Mouse (Mus musculus) midbrain, postnatal 0 days (tissue): Measurements from ENCODE around the gene Bpifb2. TPM values are rescaled to one million over a fixed set of nuclear protein-coding genes. Genes with fewer than 3 reads are reported as not detected.

Source experiments
- ATAC-seq: fragments of 200-750 bp; cut with Nextera tagmentation; 2 replicates; pipeline ENCODE4 v1.8.0; 2017; ENCODE audit warnings: moderate number of reproducible peaks, mild to moderate bottlenecking, moderate TSS enrichment, moderate library complexity; ENCODE audit not compliant: low FRiP score
- DNase-seq: peaks from one replicate; pipeline ENCODE4 v3.0.0-alpha.2; 2015; ENCODE audit warnings: low spot score
- H3K27ac ChIP-seq: fragments of 300-500 bp; sonication (generic); 2 replicates; pipeline ENCODE4 v1.5.1; 2014; ENCODE audit warnings: low read depth, mild to moderate bottlenecking, low read length, mixed read lengths
- H3K27me3 ChIP-seq: fragments of 300-500 bp; sonication (generic); 2 replicates; pipeline ENCODE4 v1.6.1; 2014; ENCODE audit warnings: low read length, control low read depth, mixed read lengths; ENCODE audit not compliant: insufficient read depth
- H3K36me3 ChIP-seq: fragments of 300-500 bp; sonication (generic); 2 replicates; pipeline ENCODE4 v1.6.1; 2014; ENCODE audit warnings: low read length, control low read depth, mixed read lengths; ENCODE audit not compliant: insufficient read depth
- H3K4me1 ChIP-seq: fragments of 300-500 bp; sonication (generic); 2 replicates; pipeline ENCODE4 v1.6.1; 2014; ENCODE audit warnings: mild to moderate bottlenecking, control low read depth, antibody characterized with exemption, low read length, mixed read lengths; ENCODE audit not compliant: insufficient read depth
- H3K4me2 ChIP-seq: fragments of 300-500 bp; sonication (generic); 2 replicates; pipeline ENCODE4 v1.6.1; 2014; ENCODE audit warnings: low read depth, mild to moderate bottlenecking, low read length, mixed read lengths; ENCODE audit not compliant: poor library complexity, severe bottlenecking
- H3K4me3 ChIP-seq: fragments of 300-500 bp; sonication (generic); 2 replicates; pipeline ENCODE4 v1.5.1; 2014; ENCODE audit warnings: low read depth, mild to moderate bottlenecking, low read length, moderate library complexity
- H3K9ac ChIP-seq: fragments of 300-500 bp; sonication (generic); replicated peaks from 2 replicates; pipeline ENCODE4 v1.6.1; 2014; ENCODE audit warnings: mild to moderate bottlenecking, low read length, moderate library complexity, mixed read lengths; ENCODE audit not compliant: poor library complexity, severe bottlenecking
- H3K9me3 ChIP-seq: fragments of 300-500 bp; sonication (generic); 2 replicates; pipeline ENCODE4 v1.6.1; 2016; ENCODE audit warnings: low read length, control low read depth
- CTCF ChIP-seq: IDR thresholded peaks from 2 replicates; pipeline ENCODE4 v1.5.1; 2016; ENCODE audit warnings: antibody characterized with exemption, mild to moderate bottlenecking
- WGBS: fragments of 180-500 bp; shearing (Covaris S2); extraction: QIAGEN DNeasy Blood & Tissue Kit; methylation state at CpG from one replicate; pipeline ENCODE4 v1.1.7; 2014; 5-methylcytosine and 5-hydroxymethylcytosine counted together
- polyA plus RNA-seq: library from polyadenylated mRNA; unstranded; fragments of >200 nt; fragmentation: Nextera tagmentation; extraction: Ambion mirVana; gene quantifications from 2 replicates; pipeline ENCODE4 v1.2.1, GENCODE M21; 2015
- total RNA-seq: library from RNA; depleted of rRNA; stranded (reverse); fragments of >200 nt; gene quantifications from 2 replicates; pipeline ENCODE4 v1.2.3, GENCODE M21; 2014

Bpifb2 gene
- total and polyA plus RNA-seq, 2 experiments from 2014 or later = 0.28 to 0.33 TPM

- ATAC-seq (no peak), DNase-seq (no peak)
- Histone ChIP-seq H3K4me3 (no peak overlapping the region), H3K27ac (no peak overlapping the region), H3K4me2 (no peak overlapping the region), H3K9ac (no peak overlapping the region), H3K36me3 (no peaks in the 10 kb centered on the region), H3K27me3 (no peaks in the 10 kb centered on the region), H3K4me1 (no peaks in the 10 kb centered on the region), H3K9me3 (no peaks in the 10 kb centered on the region)
- WGBS = 93% methylated on average over 4 of the region's 4 CpGs
- TF ChIP-seq CTCF = no peak
Observed at GRCm38 (mm10) chr2:153906626-153907025, 31.8 kb downstream of the Bpifb2 start.

DNA sequence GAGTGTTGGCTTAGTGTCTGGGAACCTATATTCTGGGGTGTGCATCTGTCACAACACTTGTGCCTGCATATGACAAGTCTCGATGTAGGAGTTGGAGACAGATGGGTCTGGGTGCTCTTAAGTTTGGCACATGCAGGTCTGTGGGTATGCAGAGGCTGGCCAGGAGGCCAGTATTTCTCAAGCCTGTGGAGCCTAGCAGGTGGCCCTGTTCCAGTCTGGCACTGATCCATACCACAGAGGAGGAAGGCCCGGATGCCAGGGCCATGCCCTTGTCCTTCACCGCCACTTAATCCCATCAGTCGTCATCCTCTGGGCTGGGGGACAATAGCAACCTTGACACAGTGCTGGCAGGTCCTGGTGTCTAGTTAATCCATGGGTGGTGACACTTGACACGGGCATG is 39.3 kb downstream of the Bpifb2 start:
- H3K27ac ChIP-seq = no peak overlapping the region
- no peaks in the 10 kb centered on the region for H3K36me3 ChIP-seq
- no peaks in the 10 kb centered on the region for H3K27me3 ChIP-seq
- H3K4me1 ChIP-seq = no peaks in the 10 kb centered on the region
- no peak for ATAC-seq
- TF ChIP-seq CTCF = no peak
- no peak overlapping the region for H3K4me3 ChIP-seq
- no peak overlapping the region for H3K4me2 ChIP-seq
- no peak overlapping the region for H3K9ac ChIP-seq
- WGBS = 36% methylated on average over 5 of the region's 5 CpGs
- no peak for DNase-seq
- no peaks in the 10 kb centered on the region for H3K9me3 ChIP-seq

DNA sequence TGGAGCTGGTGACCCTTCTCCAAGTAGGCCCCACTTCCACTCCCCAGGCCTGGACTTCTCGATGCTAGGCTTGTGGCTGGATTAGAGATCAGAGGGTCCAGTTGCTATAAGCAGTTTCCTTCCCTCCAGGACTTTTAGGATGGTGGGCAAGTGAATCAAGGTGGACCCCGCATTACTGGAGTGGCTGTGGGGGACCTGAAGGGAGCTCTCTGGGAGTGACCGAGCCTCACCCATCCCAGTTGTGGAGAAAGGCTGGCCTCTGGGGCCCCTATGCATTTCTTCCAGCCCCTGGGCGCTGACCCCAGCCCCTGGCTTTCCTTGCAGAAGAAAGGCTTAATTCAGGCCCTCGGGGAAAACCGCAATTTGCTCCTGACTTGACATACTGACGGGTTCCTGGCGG is 43.1 kb downstream of the Bpifb2 start, which contains the start of gene Bpifb3:
Gene Bpifb3, plus strand, starts transcription at position 301 of the 400 bp plus-strand sequence.
- H3K27ac ChIP-seq = no peak within 1 kb of the TSS
- no peaks in the 10 kb centered on the region for H3K36me3 ChIP-seq
- DNase-seq = no peak
- no peaks in the 10 kb centered on the region for H3K4me1 ChIP-seq
- no peak within 1 kb of the TSS for H3K4me3 ChIP-seq
- H3K4me2 ChIP-seq = no peak within 1 kb of the TSS
- H3K9me3 ChIP-seq = no peaks in the 10 kb centered on the region
- 59% methylated on average over 8 of the region's 8 CpGs for WGBS
- no peak within 1 kb of the TSS for H3K9ac ChIP-seq
- no peaks in the 10 kb centered on the region for H3K27me3 ChIP-seq
- no peak for TF ChIP-seq CTCF
- no peak for ATAC-seq

GRCm38 (mm10) chr2:153921246-153921645 is 46.4 kb downstream of the Bpifb2 start:
- Histone ChIP-seq H3K4me1 (no peaks in the 10 kb centered on the region), H3K36me3 (no peaks in the 10 kb centered on the region), H3K4me3 (no peak overlapping the region), H3K4me2 (no peak overlapping the region), H3K27me3 (no peaks in the 10 kb centered on the region), H3K9me3 (no peaks in the 10 kb centered on the region), H3K9ac (no peak overlapping the region), H3K27ac (no peak overlapping the region)
- ATAC-seq (no peak), DNase-seq (no peak)
- no peak for TF ChIP-seq CTCF
- 83% methylated on average over 6 of the region's 6 CpGs for WGBS

- ATAC-seq = no peak
- 40% methylated on average over 3 of the region's 3 CpGs for WGBS
- H3K36me3 ChIP-seq = no peaks in the 10 kb centered on the region
Observed at GRCm38 (mm10) chr2:153929871-153930413, 55.1 kb downstream of the Bpifb2 start.

DNA sequence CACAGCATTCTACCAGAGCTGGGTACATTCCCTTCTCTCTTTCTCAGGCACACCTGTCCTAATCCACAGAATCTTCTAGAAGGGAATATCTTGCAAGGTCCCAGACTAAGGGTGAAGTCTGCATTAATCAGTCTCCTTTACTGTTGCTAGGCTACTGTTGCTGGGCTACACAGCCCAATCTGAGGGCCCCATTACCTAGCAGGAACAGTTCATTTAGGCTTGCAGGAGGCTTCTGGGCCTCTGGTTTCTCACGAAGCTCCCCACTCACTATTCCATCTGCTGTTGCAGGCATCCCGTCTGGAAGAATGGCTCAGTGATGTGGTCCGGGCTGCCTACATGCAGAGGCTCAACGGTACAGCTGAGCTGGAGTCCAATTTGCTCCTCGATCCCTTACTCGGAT is 56.3 kb downstream of the Bpifb2 start:
- TF ChIP-seq CTCF = no peak
- H3K4me3 ChIP-seq = no peak overlapping the region
- 46% methylated on average over 6 of the region's 6 CpGs for WGBS
- H3K9me3 ChIP-seq = no peaks in the 10 kb centered on the region
- ATAC-seq (no peak), DNase-seq (peak; percentile 51)
- H3K27me3 ChIP-seq = no peaks in the 10 kb centered on the region
- H3K9ac ChIP-seq = no peak overlapping the region
- H3K4me2 ChIP-seq = no peak overlapping the region
- 0 out of 2 replicates have a peak overlapping the region, but pooled peaks have one; percentile 18 for H3K27ac ChIP-seq
- H3K4me1 ChIP-seq = peaks cover 5% of the 10 kb centered on the region
- no peaks in the 10 kb centered on the region for H3K36me3 ChIP-seq

More at GRCm38 (mm10) chr2:153929871-153930413, 55.1 kb downstream of the Bpifb2 start:
- no peaks in the 10 kb centered on the region for H3K9me3 ChIP-seq
- H3K27me3 ChIP-seq = no peaks in the 10 kb centered on the region
- H3K4me3 ChIP-seq = no peak overlapping the region
- H3K4me1 ChIP-seq = peaks cover 5% of the 10 kb centered on the region
- no peak overlapping the region for H3K27ac ChIP-seq
- H3K9ac ChIP-seq = no peak overlapping the region
- DNase-seq = peak; percentile 27
- TF ChIP-seq CTCF = peak; percentile 86
- H3K4me2 ChIP-seq = no peak overlapping the region
